Mouse (Mus musculus) embryonic fibroblast, embryonic 13.5 days (primary cell): ENCODE measurements around the gene Ski.

ENCODE experiments used
- CTCF ChIP-seq: IDR thresholded peaks from 2 replicates; pipeline ENCODE4 v1.5.1; 2011; ENCODE audit warnings: mild to moderate bottlenecking, control low read depth, low read length, moderate library complexity, borderline replicate concordance; ENCODE audit not compliant: insufficient read depth
- POLR2A ChIP-seq: IDR thresholded peaks from 2 replicates; pipeline ENCODE4 v1.6.1; 2011; ENCODE audit warnings: low read depth, mild to moderate bottlenecking, control low read depth, low read length, moderate library complexity

DNA sequence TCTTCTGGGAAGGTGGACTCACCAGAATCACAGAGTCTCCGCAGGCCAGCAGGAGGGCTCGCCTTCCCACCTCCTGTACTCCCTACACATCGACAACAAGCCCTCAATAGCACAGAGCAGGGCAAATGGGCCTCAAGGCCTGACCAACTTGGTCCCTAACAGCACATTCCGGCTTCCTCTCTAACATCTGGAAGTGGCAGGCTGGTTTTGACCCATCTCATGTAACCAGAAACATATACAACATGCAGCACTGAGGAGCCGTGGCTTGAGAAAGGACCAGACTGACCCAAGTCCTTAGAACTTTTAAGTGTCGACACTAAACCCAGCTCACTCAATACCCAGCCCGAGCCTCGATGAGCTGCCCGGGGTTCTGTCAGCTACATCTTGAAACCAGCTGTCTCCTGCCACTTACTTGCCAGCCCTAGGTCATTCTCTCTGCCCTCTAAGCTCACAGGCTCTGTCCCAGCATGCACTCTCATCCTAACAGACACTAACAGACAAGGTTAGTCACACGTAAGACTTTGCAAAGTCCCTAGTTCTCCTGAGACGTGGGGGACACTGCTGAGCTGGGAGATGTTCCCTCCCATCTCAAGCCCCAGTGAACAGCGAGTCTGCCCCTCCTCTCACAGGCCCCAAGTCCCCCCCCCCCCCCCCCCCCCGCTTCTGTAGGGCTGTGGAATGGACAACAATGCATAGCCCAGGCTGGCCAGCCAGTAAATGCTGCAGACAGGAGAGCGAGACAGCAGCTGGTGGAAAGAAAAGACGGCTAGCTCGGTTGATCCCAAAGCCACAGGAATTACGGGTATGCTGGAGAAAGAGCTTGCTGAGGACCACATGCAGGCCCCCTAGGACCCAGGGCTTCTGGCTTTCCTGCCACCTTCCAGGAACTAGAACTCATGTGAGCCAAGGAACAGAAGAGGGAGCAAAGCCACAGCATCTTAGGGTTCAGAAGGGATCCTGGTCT is 48.3 kb downstream of the Ski start:
- TF ChIP-seq CTCF, result no peak
- TF ChIP-seq POLR2A, result peak; percentile 20; the same call in 1 of the 2 replicates
